Mouse (Mus musculus): ENCODE data around the gene Rlbp1.

Gene Rlbp1

DNA sequence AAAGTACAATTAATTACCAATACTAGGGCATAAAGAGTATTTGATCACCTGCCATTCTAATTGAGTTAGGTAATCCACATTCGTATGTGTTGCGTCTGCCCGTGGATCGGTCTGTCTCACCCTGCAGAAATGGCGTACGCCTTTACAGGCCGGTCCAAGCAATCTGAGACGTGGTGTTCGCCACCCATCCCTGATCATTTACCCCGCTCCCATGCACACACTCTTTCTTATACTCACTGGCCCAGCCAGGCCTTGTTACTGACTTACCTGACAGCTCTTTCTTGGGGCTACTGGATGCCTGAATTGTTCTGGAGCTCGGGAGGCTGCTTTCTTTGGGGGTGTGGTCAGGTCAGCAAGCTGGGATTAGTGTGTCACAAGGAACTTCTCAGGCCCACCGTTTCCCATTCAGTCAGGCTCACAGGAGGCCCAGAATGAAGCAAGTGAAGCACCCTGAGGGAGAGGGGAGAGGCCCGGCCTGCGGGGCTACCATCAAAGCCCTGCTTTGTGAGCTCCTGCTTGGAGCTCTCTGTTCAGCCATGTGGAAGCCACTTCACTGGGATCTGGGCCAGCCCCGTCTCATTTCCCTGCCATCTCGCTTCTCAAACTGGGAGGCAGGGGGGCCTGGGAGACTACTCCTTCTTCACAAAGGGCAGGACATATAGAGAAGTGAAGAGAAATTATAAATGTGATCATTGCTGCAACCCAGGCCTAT, at the start of gene Rlbp1:
Gene Rlbp1, minus strand, starts transcription at position 627 of the 712 bp plus-strand sequence.
- no peak for DNase-seq (ENCODE audit: low spot score)

DNA sequence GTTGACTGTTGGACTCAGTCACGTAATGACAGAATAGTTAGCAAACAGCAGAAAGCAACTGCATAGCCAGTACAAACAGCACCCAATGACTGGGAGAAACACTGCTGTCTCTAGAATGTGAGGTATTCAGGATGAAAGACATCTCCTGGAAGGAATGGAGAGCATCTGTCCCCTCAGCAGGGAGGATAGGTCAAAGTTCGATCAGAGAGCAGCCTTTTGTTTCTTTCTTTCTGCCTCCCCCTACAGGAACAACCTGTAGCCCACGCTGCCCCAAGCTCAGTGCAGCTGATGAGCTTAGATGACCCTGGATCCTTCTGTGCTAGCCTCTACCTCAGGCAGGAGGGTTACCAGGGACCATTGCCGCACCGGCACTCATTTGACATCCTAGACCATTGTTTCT, 41.4 kb upstream of the Rlbp1 start:
- DNase-seq (ENCODE audit: low spot score) = no peak

DNA sequence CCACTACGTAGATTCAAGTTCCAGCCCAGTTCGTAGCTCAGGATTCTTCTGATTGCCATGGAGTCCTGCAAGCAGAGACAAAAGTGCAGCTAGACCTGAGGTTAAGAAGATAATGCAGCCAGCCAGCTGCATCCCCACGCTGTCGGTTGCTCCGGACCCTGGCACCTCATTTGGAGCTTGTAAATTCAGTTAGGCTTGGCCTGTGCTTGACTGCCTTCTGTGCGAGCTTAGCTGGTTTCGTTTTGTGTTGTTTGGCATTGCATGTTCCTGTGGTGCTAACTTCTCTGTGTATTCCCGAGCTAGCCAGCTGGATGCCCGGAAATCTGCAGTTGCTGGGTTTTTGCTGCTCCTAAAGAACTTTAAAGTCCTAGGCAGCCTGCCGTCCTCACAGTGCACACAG, 39.0 kb upstream of the Rlbp1 start:
- no peak for DNase-seq (ENCODE audit: low spot score)

DNA sequence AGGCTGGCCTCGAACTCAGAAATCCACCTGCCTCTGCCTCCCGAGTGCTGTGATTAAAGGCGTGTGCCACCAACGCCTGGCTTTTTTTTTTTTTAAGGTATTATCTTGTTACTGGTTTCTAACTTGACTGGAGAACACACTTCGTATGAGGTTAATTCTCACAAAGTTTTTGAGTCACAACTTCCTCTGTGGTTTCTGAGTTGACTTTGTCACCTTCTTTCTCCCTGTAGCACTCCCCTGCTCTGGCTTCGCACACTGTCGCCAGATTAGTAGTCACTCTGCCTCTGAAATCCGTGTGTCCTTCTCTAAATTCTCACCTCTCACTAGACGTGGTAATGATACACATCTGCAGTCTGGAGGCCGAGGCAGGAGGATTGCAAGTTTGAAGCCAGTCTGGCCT, 36.0 kb upstream of the Rlbp1 start:
- no peak for DNase-seq (ENCODE audit: low spot score)

DNA sequence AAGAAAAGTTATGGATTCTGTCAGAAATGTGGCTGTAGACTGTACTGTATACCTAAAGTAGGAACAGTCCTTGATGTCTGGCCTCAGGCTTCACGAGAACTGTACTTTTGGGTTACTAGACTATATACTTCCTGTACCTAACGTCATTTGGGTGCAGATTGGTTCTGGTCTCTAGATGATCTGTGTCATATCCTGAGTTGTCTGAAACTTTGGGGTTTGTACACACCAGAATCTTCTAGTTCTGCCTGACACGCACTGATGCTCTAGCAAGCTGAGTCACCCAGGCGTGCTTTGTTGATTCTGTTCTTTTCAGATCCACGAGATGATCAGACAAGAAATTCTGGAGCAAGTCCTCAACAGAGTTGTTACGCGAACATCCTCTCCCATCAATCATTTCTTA, 33.1 kb upstream of the Rlbp1 start:
- DNase-seq (ENCODE audit: low spot score) = no peak

DNA sequence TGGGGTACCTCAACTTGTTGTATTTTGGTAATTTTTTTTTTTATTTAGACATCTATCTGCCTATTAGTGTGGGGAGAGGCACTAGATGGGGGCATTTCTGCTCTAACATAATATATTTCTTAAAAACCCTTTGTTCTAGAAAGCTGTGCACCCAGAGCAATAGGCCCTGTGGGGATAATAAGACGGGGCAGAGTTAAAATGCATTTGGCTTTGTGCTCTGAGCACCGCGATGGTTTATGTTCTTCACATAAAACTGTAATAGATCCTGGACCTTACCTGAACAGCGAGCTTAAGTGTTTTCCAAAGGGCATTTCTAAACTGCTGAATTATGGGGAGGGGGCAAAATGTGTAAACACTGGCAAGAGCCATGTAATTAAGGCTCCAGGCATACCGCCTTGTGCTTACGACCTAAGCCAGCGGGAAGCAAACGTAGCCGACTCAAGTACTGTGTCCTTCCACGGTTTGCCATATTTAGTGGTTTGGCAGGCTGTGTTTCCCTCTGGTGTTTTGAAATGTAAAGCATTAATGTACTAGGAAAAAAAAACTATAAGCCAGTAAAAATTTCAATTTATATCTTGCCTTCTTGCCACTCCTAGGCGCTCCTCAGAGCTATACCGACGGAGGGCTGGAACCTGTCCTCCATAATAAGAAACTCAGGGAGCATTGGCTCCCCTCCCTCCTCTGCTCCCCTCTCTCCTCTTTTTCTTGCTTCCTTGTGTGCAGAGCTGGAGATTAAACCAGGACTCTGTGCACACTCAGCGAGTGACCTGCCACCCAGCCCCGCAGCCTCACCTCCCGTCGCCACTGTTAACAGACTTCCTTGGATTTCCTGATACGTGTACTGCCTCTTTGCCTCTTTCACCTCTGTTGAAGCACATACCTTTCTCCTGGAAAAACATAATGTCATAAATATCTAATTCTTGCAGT, 27.9 kb upstream of the Rlbp1 start:
- no peak for DNase-seq (ENCODE audit: low spot score)

DNA sequence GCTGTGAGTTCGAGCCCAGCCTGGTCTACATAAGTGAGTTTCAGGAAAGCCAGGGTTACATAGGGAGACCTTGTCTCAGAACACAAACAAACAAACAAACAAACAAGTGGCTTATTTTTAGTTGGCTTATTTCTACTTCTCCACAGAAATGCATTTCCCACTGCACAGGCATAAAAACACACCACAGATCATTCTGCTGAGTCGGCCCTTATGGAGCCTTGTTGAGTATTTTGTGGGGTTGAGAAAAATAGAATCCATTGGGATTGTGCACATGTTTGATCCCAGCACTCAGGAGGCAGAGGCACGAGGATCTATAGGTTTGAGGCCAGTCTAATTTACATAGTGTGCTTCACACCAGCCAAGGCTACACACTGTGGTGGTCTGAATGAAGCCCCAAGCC, 13.4 kb upstream of the Rlbp1 start:
- no peak for DNase-seq (ENCODE audit: low spot score)

DNA sequence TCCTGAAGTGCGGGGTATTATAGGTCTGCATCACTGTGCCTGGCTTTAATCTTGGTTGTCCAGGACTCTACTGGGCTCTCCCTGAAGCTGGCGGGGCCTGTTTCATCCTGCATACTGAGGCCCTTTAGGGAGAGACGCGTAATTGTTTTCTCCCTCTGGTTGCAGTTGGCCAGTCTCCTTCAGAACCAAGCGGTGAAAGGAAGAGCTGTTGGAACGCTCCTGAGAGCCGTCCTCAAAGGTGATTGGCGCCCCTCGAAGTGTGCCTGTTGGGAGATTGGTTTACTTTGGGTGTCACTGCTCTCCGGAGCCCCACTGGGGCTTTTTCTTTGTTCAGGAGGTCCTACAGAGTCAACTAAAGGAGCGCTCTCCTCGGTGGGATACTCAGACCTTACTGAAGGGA, 12.1 kb upstream of the Rlbp1 start:
- no peak for DNase-seq (ENCODE audit: low spot score)

DNA sequence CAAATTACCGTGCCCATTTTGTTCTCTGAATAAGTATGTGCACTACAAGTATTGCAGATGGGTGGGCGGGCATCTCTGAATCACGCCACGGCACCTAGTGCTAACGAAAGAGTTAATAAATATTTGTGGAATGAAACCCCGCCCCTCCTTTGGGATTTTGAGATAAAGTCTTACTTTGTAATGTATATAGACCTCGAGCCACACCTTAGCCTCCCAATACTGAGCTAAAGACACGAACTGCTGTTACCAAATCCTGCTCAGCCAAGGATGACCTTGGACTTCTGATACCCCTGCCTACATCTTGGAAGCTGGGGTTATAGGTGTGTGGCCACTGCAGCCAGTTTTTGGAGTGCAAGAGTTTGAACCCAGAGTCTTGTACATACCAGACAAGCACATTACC, 11.6 kb upstream of the Rlbp1 start:
- DNase-seq (ENCODE audit: low spot score) = no peak

DNA sequence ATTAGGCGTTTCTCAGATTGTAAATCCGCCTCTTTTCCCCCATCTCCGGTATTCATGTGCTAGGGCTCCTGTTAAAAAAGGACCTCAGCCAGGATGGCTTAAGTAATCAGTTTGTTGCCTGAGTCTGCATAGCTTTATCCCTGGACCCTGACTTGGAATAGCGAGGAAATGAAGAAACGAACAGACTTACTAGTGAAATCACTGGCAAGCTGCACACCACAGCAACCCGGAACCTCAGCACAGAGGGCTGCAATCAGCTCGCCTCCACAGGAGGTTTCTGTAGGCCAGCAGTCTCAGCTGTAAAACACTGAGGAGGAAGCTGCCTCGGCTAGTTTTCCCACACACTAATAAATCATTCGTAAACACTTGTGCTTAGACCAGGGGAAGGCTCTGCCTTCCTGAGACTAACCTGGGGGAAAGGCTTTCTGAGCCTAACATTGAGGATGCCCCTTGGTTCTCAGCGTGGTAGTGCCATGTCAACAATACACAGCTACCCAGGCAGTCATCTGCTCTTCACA, 10.7 kb upstream of the Rlbp1 start:
- no peak for DNase-seq (ENCODE audit: low spot score)

DNA sequence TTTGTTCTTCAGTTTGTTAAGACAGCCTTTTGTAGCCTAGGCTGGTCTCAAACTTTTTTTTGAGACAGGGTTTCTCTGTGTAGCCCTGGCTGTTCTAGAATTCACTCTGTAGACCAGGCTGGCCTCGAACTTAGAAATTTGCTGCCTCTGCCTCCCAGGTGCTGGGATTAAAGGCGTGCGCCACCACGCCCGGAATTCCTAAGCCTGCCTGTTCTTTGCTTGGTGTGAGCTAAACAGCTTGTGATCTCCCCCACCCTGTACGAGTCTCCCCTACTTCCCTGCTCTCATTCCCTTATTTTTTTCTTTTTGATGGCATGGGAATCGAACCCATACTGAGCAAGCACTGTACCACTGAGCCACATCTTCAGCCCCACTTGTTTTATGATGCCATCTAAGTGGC, 8.3 kb upstream of the Rlbp1 start:
- DNase-seq (ENCODE audit: low spot score) = no peak

DNA sequence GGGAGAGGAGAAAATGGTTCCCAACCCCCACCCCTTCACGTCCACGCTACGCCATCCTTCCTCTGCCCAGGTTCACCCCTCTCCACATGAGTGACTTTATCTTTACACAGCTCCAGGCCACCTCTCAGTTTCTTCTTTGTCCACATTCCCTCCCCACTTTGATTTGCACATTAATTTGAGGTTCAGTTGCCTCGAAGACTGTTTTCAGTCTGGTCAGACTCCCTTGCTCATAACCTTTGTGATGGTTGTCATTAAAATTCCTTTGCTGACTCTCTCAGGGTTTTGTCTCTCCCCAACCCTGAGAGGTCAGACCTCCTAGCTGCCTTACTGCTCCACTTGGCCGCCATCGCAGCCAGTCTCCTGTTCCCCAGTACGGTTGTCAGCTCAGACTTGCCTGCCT, 7.8 kb upstream of the Rlbp1 start:
- DNase-seq (ENCODE audit: low spot score) = no peak

DNA sequence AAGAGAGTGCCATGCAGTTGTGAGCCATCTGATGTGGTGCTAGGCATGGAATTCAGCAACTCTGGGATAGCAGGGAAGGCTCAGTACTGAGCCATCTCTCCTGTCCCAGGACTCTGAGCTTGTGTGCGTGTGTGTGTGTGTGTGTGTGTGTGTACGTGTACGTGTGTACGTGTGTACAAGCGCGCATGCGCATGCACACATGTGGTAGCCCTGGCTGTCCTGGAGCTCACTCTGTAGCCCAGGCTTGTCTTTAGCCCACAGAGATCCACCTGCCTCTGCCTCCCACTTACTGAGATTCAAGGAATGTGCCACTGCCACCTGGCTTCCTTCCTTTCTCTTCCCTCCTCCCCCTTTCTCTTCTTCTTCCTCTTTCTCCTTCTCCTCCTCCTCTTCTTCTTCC, 7.1 kb upstream of the Rlbp1 start:
- no peak for DNase-seq (ENCODE audit: low spot score)

DNA sequence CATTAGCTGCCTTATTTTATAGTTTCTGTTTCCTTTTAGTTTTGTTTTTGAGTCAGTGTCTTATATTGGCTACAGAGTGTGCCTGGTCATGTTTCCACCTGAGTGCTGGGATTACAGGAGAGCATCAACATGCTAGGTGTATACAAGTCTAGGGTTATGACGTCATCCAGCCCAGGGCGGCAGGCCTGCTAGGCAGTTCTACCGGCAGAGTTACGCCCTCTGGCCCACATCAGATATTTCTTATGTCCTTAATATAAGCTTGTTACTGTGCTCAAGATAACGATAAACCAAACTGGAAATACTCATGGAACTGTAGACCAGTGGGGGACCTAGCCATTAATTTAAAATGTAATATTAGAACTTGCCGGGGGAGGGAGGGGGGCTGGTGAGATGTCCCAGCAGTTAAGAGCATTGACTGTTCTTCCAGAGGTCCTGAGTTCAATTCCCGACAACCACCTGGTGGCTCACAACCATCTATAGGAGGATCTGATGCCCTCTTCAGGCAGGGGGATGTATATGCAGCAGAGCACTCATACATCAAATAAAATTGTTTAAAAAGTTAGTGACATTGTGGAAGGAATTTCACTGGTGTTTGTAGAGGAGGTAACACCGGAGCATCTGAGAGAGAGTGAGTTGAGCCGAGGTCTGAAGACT, 6.1 kb upstream of the Rlbp1 start:
- DNase-seq (ENCODE audit: low spot score) = no peak

DNA sequence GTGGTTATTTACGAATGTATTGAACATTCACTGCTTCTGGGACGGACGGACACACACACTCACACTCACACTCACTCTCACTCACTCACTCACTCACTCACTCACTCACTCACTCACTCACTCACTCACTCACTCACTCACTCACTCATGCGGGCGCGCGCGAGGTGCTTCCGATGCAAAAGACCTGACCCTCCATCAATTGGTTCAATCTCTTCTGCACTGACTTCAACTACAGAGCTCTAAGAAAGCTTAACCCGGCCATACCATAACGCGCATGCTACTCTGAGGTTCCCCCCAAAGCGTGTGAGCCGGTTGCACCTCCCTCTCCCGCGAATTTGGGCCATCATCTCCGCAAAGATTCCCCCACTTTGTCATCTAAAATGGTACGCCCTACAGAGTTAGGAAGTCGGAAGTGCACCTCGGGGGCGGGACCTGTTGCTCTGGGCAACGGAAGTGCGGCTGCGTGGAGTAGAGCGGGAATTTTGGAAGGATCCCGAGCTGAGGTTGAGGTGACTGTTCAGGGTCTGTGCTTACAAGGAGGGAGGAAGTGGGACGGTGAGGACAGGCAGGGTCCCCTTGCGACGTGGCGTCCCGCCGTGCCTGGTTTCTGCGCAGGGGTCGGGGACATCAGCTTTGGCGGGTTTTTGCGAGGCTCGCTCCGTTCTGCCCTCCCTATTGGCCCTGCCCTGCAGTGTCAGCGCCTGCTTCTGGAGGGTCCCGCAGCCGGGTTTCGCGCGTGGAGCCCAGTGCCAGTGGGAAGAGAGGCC, 5.2 kb upstream of the Rlbp1 start, which contains the start of gene Fanci:
Gene Fanci, plus strand, starts transcription at position 47 of the 767 bp plus-strand sequence.
- DNase-seq (ENCODE audit: low spot score) = peak; percentile 99

DNA sequence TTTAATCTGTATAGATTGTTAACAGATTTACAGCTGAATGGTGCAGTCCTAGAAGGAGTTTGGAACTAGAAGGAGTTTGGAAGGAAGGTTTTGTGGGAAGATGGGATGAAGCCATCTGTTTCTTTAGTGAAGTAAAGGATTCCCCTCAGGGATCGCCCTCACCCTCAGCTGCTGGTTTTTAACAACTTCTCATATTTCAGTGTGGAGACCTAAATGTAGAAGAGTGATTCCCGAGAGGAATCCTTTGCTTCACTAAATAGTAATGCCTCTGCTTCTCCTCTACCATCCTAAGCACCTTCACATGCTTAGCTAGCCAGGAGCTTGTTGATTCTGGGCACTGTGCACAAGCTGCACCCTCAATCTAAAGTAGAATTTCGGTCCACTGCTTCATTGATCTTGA, 4.6 kb upstream of the Rlbp1 start:
- no peak for DNase-seq (ENCODE audit: low spot score)

DNA sequence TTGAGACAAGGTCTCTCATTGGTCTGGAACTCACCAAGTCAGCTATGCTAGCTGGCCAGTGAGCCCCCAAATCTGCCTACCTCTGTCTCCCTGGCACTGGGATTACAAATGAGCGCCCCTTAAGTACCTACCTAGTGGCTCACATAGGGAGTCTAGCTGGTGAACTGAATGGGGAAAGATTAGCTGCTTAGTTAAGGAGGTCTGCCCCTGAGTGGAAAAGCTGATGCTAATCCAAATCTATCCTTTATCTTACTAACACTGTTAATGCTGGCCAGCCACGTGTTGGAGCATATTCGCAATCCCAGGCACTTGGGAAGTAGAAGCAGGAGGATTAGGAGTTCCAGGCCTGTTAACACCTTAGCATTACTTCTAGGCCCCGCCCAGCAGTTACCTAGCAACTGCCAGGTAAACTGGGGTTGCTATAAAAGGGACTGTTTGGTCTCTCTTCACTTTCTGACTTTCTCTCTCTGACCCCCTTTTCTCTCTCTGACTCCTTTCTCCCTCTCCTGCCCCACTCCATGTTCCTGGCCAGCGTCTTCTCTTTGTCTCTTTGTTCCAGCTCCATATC, 3.4 kb upstream of the Rlbp1 start:
- no peak for DNase-seq (ENCODE audit: low spot score)

DNA sequence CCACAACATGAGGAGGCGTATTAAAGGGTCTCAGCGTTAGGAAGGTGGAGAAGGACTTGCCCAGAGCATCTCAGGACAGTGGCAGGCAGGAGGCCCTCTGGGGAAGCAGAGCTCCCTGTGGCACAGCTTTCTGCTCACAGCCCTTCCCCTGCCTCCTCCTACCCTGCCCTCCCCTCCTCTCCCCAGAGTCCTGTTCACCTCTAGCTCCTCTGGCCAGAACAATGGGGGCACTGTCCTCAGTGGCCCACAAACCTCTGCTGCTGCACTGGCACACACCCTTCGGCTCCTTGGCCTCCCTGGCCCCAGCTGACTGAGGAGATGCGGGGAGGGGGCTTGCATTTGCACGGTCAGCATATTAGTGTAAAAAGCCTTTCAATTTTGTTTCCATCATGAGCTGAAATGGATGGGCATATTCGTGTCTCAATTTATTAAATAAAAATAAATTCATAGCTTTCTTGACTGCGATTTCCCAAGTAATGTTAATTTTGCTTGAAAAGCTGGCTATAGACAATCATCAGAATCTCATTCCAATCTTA, 1.9 kb upstream of the Rlbp1 start:
- no peak for DNase-seq (ENCODE audit: low spot score)

DNA sequence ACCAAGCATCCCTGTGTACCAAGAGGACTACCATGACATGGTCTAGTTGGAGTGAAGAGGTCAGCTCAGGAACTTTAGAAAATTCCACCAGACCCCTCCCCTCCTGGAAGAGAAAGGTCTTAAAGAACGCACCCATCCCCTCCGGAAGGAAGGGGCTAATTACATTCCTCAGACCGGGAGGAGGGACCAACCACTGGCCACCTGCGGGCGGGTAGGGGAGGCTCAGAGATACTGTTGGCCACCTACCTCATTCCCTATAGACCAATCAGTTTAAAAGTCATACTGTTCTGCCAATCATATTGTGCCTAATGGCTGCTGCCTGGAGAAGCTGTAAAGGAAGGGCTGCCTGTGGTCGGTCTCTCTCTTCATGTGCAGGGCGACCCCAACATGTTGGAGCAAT, 1.1 kb upstream of the Rlbp1 start:
- no peak for DNase-seq (ENCODE audit: low spot score)

DNA sequence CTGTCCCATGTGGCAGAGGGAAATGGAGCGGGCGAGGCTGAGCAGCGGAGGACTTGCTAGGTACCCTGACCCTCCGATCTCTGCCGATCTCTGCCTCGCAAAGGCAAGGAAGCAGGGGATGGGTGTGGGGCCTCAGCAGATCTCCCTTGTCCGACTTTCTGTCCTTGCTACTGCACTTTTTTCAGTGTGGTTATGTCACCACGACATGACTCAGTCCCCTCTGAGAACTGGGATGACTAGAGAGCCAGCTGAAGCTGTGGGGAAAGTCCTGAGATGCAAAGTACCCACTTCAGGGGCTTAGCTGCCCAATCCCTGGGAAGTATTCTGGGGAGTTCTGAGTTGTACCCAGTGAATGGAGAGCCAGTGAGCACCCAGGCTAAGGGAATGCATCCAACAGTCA, 292 bp upstream of the Rlbp1 start:
- no peak for DNase-seq (ENCODE audit: low spot score)
